Mouse (Mus musculus): Measurements from ENCODE around the gene Msh2. TPM values are rescaled to one million over a fixed set of nuclear protein-coding genes. Genes with fewer than 3 reads are reported as not detected.
"Not testable (repeated sequence)": the region's sequence is repeated elsewhere in the genome, so short reads cannot be mapped to it uniquely, and the experiment has no call there.

Msh2 gene
- polyA plus RNA-seq, 1 experiment from 2014 or later = 95.1 TPM

DNA sequence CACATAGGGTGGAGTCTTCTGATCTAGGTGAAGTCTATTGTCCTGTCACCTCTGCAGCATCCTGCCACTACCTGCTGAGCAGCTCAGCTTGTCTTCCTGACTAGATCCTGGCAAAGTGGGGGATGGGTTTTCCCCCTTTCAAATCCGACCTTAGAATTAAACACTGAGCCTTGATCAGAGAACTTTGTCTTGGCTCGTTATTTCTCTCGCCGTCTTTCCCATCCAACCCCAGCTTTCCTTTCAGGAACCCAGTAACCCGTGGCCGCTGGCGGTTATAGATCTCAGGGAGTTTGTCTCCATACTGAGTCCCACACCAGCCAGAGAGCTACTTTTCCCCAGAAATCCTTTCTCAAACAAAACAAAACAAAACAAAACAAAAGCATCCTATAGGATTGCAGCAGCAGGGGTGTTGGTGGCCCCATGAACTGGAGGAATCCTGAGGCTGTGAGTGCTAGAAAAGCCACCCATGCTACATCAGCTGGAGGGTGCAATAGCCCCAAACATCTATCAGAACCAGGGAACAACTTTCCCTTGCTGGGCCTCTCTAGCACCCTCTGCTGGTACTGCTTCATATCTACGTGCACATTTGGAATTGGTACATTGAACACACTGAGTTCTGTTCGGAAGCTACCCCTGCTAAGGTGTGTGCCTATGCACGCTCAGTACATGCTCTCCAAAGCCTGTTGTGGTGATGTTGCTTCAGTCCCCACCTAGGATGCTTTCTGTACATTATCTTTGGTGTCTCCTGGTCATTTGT is 6.9 kb upstream of the Msh2 start:
- ATAC-seq (replicated peaks; ENCODE audit: low FRiP score) = no peak
- Histone ChIP-seq H3K9ac (no peak overlapping the region), H3K4me2 (no peak overlapping the region), H3K36me3 (no peaks in the 10 kb centered on the region), H3K27me3 (no peaks in the 10 kb centered on the region), H3K4me1 (no peaks in the 10 kb centered on the region; the same call in 1 of the 2 replicates), H3K4me3 (replicated peaks) (no peak overlapping the region), H3K27ac (no peak overlapping the region), H3K9me3 (replicated peaks) (no peaks in the 10 kb centered on the region)
- 82% methylated on average over 10 of the region's 10 CpGs for WGBS

DNA sequence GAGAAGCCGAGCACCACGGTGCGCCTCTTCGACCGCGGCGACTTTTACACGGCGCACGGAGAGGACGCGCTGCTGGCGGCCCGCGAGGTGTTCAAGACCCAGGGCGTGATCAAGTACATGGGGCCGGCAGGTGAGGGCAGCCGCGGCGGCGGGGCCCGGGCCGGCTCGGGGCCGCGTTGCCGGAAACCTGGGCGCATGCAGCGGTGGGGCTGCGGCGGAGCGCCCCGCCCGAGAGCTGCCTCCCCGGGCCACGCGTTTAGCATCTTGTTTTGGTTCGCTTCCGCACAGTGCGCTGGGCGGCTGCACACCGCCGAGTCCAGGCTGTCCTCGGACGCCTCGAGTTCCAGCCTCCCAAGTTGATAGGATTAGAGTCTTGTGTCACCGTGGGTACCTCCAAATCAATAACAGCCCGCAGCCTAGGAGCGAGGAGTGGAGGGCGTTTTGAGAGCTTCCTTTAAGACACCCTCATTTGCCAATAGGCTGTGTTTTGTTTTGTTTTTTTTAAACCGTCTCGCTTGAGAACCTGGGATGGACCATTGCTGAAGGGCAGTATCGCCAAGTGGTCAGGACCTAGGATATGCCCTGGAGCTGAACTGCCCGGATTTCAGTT is 652 bp downstream of the Msh2 start:
- Histone ChIP-seq H3K27me3 (no peaks in the 10 kb centered on the region), H3K4me3 (replicated peaks) (peak overlapping the region; percentile 96), H3K4me1 (peaks cover 27% of the 10 kb centered on the region), H3K27ac (peak overlapping the region; percentile 90), H3K36me3 (no peaks in the 10 kb centered on the region; the same call in 1 of the 2 replicates), H3K9me3 (replicated peaks) (no peaks in the 10 kb centered on the region), H3K9ac (peak overlapping the region; percentile 95), H3K4me2 (peak overlapping the region; percentile 82)
- under 1% methylated on average over 50 of the region's 54 CpGs for WGBS
- ATAC-seq (replicated peaks; ENCODE audit: low FRiP score) = peak; percentile 70

DNA sequence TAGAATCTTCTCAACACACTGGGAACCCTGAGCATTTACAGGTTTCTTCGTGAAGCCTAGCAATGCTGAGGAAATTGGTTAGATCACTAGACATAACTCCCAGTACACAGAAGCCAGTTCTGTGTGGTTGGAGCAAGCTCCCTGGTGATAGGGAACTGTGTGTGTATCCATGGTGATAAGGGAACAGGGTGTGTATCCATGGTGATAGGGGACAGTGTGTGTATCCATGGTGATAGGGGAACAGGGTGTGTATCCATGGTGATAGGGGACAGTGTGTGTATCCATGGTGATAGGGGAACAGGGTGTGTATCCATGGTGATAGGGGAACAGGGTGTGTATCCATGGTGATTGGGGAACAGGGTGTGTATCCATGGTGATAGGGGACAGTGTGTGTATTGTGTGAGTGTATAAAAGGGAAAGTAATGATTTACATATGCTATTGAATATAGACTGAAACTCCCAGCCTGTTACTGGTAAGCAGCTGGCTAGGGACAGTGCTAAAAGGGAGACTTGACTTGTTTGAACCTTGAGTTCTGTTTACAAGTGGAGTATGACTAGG is 4.9 kb downstream of the Msh2 start:
- not testable (repeated sequence) for H3K4me2 ChIP-seq; H3K27ac ChIP-seq; H3K27me3 ChIP-seq; ATAC-seq (replicated peaks; ENCODE audit: low FRiP score); H3K9ac ChIP-seq; H3K4me3 ChIP-seq (replicated peaks); H3K9me3 ChIP-seq (replicated peaks)
- Histone ChIP-seq H3K4me1 (peaks cover 20% of the 10 kb centered on the region), H3K36me3 (peaks cover 26% of the 10 kb centered on the region)
- 91% methylated on average over 1 of the region's 1 CpGs for WGBS

DNA sequence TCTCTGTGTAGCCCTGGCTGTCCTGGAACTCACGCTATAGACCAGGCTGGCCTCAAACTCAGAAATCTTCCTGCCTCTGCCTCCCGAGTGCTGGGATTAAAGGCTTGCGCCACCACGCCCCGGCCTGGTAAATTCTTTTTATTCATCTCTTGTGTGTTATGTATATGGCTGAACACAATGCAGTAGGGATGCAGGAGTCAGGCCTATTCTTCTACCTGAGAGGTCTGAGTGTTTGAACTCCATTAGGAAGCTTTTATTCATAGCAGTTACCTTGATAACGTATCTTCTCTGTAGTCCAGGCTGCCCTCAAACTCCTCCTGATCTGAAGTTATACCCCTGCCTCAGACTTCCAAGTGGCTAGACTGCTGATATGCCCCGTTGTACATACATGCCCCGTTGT is 5.5 kb downstream of the Msh2 start:
- no peaks in the 10 kb centered on the region for H3K27me3 ChIP-seq
- H3K4me3 ChIP-seq (replicated peaks) = no peak overlapping the region
- H3K4me1 ChIP-seq = peaks cover 20% of the 10 kb centered on the region
- 95% methylated on average over 8 of the region's 8 CpGs for WGBS
- no peak overlapping the region for H3K4me2 ChIP-seq
- ATAC-seq (replicated peaks; ENCODE audit: low FRiP score) = no peak
- peaks cover 33% of the 10 kb centered on the region for H3K36me3 ChIP-seq
- H3K9ac ChIP-seq = no peak overlapping the region
- no peaks in the 10 kb centered on the region for H3K9me3 ChIP-seq (replicated peaks)
- no peak overlapping the region for H3K27ac ChIP-seq

- Histone ChIP-seq H3K36me3 (peaks cover 88% of the 10 kb centered on the region), H3K4me1 (no peaks in the 10 kb centered on the region), H3K9me3 (replicated peaks) (no peaks in the 10 kb centered on the region), H3K4me3 (replicated peaks) (no peak overlapping the region), H3K4me2 (no peak overlapping the region), H3K27ac (no peak overlapping the region), H3K9ac (no peak overlapping the region), H3K27me3 (no peaks in the 10 kb centered on the region)
- no peak for ATAC-seq (replicated peaks; ENCODE audit: low FRiP score)
- 87% methylated on average over 8 of the region's 8 CpGs for WGBS
Measured at GRCm38 (mm10) chr17:87689217-87689616, 17.1 kb downstream of the Msh2 start.

- H3K4me1 ChIP-seq = no peaks in the 10 kb centered on the region
- H3K4me2 ChIP-seq = no peak overlapping the region
- H3K9ac ChIP-seq = no peak overlapping the region
- WGBS = 85% methylated on average over 5 of the region's 5 CpGs
- H3K36me3 ChIP-seq = peaks cover 77% of the 10 kb centered on the region
- no peak overlapping the region for H3K4me3 ChIP-seq (replicated peaks)
- H3K9me3 ChIP-seq (replicated peaks) = no peaks in the 10 kb centered on the region
- ATAC-seq (replicated peaks; ENCODE audit: low FRiP score) = no peak
- no peak overlapping the region for H3K27ac ChIP-seq
- H3K27me3 ChIP-seq = no peaks in the 10 kb centered on the region
Measured at GRCm38 (mm10) chr17:87691958-87692357, 19.8 kb downstream of the Msh2 start.

GRCm38 (mm10) chr17:87695874-87696465 is 23.8 kb downstream of the Msh2 start:
- Histone ChIP-seq H3K4me3 (replicated peaks) (no peak overlapping the region), H3K9me3 (replicated peaks) (no peaks in the 10 kb centered on the region), H3K27me3 (no peaks in the 10 kb centered on the region), H3K36me3 (peaks cover 63% of the 10 kb centered on the region), H3K4me2 (no peak overlapping the region), H3K27ac (no peak overlapping the region), H3K4me1 (no peaks in the 10 kb centered on the region), H3K9ac (no peak overlapping the region)
- no peak for ATAC-seq (replicated peaks; ENCODE audit: low FRiP score)
- 91% methylated on average over 11 of the region's 11 CpGs for WGBS

GRCm38 (mm10) chr17:87696814-87697213 is 24.7 kb downstream of the Msh2 start:
- no peak overlapping the region for H3K4me3 ChIP-seq (replicated peaks)
- no peak overlapping the region for H3K27ac ChIP-seq
- H3K9me3 ChIP-seq (replicated peaks) = no peaks in the 10 kb centered on the region
- no peak overlapping the region for H3K9ac ChIP-seq
- H3K4me2 ChIP-seq = no peak overlapping the region
- WGBS = 92% methylated on average over 6 of the region's 6 CpGs
- no peaks in the 10 kb centered on the region for H3K4me1 ChIP-seq
- ATAC-seq (replicated peaks; ENCODE audit: low FRiP score) = no peak
- peaks cover 63% of the 10 kb centered on the region for H3K36me3 ChIP-seq
- H3K27me3 ChIP-seq = no peaks in the 10 kb centered on the region

- Histone ChIP-seq H3K9me3 (replicated peaks) (no peaks in the 10 kb centered on the region), H3K4me2 (no peak overlapping the region), H3K9ac (no peak overlapping the region), H3K4me3 (replicated peaks) (no peak overlapping the region), H3K36me3 (peaks cover 58% of the 10 kb centered on the region), H3K27ac (no peak overlapping the region), H3K4me1 (no peaks in the 10 kb centered on the region), H3K27me3 (no peaks in the 10 kb centered on the region)
- 0 out of 2 replicates have a peak, but pooled peaks have one; percentile 54 for ATAC-seq (replicated peaks; ENCODE audit: low FRiP score)
- 67% methylated on average over 16 of the region's 16 CpGs for WGBS
Measured at GRCm38 (mm10) chr17:87698996-87699765, 27.1 kb downstream of the Msh2 start.

DNA sequence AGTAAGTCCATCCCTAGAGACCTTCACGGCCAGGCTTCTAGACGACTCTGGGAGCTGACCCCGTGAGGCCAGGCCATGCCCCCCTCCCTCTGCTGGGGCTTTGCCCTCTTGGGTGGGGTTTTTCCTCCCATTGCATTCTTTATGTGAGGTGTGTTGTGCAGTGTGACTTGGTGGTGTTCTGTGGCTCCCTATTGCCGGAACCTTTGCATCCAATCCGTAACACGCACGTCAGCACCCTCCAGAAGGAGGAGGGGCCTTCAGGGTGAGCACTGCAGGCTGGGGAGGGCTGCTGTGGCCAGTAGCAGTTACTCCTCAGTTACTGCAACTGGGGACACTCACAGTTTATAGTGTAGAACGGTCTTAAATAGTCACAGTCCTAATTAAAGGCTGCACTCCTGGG is 28.0 kb downstream of the Msh2 start:
- H3K9me3 ChIP-seq (replicated peaks) = no peaks in the 10 kb centered on the region
- H3K27ac ChIP-seq = no peak overlapping the region
- H3K4me1 ChIP-seq = no peaks in the 10 kb centered on the region
- H3K4me2 ChIP-seq = no peak overlapping the region
- H3K4me3 ChIP-seq (replicated peaks) = no peak overlapping the region
- WGBS = 76% methylated on average over 8 of the region's 8 CpGs
- H3K27me3 ChIP-seq = no peaks in the 10 kb centered on the region
- H3K36me3 ChIP-seq = peaks cover 58% of the 10 kb centered on the region
- no peak for ATAC-seq (replicated peaks; ENCODE audit: low FRiP score)
- no peak overlapping the region for H3K9ac ChIP-seq

- H3K9ac ChIP-seq = no peak overlapping the region
- WGBS = 93% methylated on average over 7 of the region's 7 CpGs
- no peaks in the 10 kb centered on the region for H3K27me3 ChIP-seq
- H3K4me3 ChIP-seq (replicated peaks) = no peak overlapping the region
- H3K4me1 ChIP-seq = no peaks in the 10 kb centered on the region
- H3K36me3 ChIP-seq = peaks cover 56% of the 10 kb centered on the region
- ATAC-seq (replicated peaks; ENCODE audit: low FRiP score) = no peak
- no peaks in the 10 kb centered on the region for H3K9me3 ChIP-seq (replicated peaks)
- H3K4me2 ChIP-seq = no peak overlapping the region
- H3K27ac ChIP-seq = no peak overlapping the region
Measured at GRCm38 (mm10) chr17:87724727-87725126, 52.6 kb downstream of the Msh2 start.

All from kidney, embryonic 15.5 days (tissue).